Mouse (Mus musculus) MEL-GATA-1-ER (cell line): Measurements from ENCODE around the gene Tyw1.
A peak's percentile ranks its signal among the peaks of the same experiment; 100 is the strongest.

Source experiments
- DNase-seq: peaks from one replicate; pipeline ENCODE4 v3.0.0-alpha.2; 2012; ENCODE audit warnings: low read depth; ENCODE audit errors: extremely low read depth

Gene Tyw1

DNA sequence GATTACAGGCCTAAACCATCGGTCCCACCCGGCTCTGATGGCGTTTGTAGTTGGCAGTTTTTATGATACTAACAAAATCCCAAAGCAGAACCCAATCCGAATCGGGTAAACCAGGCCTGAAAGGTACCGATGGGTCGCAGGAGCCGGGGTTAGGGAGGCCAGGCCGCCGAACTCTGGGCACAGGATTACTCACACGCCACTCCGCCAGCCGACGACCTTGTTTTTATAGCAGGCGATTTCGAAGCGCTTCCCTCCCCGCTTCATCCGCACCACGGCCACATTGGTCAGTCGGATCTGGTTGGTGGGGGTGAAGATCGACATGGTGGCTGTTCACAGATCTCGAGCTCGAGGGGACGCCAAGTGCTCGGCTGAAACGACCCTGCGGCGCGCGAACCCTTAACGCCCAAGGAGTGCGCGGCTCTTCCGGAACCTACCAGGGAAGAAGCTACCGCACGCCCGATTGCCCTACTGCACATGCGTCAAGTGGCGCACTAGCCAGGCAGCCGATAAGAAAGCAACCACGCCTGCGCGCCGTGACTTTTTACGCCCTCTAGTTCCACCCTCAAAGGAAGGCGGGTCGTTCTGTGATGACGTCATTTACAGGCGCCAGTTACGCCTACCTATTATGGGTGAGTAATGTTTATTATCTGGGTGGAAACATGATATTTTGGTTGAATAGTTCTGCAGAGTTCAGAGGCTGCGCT lies at the start of gene Tyw1, which contains the start of gene Sbds:
TSS of gene Tyw1 (plus strand) at position 603 of the 704 bp plus-strand sequence.
TSS of gene Sbds (minus strand) at position 514 of the 704 bp plus-strand sequence.
- peak; percentile 97 for DNase-seq

DNA sequence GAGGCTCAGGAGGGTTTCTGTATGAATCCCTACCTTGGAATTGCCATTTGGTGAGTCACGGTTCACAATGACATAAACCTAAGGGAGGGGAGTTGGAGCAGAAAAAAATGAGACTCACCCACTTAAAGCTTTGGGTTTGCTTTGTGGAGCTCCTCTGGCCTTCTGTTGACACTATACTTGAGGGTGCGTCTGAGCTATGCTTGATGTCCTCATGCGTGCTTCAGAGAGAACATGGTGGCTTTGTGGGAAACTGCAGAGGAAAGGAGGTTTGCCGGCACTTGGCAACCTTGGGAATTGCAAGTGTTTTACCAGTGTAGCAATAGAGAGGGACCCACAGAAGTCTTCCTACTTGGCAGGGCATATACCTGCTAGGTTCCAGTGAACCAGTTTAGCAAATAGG lies 48.1 kb upstream of the Tyw1 start:
- DNase-seq: no peak

DNA sequence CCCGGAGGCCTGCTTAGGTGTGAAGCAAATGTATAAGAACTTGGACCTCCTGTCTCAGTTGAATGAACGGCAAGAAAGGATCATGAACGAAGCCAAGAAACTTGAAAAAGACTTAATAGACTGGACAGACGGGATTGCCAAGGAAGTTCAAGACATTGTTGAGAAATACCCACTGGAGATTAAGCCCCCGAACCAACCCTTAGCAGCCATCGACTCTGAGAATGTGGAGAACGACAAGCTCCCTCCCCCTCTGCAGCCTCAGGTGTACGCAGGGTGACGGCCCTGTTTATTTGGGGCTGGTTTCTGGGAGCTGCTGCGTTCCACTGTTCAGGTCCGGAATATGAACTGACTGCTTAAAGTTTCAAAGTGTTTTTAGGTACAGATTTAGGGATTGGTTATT lies 42.5 kb upstream of the Tyw1 start:
- no peak for DNase-seq

GRCm38 (mm10) chr5:130216781-130217180 lies 38.6 kb upstream of the Tyw1 start, which contains the start of gene Tmem248:
Gene Tmem248, plus strand, starts transcription at chr5:130217081.
- no peak for DNase-seq

- no peak for DNase-seq
Observed at GRCm38 (mm10) chr5:130217406-130217805, 38.0 kb upstream of the Tyw1 start.

GRCm38 (mm10) chr5:130218336-130218735 lies 37.1 kb upstream of the Tyw1 start:
- DNase-seq: no peak

DNA sequence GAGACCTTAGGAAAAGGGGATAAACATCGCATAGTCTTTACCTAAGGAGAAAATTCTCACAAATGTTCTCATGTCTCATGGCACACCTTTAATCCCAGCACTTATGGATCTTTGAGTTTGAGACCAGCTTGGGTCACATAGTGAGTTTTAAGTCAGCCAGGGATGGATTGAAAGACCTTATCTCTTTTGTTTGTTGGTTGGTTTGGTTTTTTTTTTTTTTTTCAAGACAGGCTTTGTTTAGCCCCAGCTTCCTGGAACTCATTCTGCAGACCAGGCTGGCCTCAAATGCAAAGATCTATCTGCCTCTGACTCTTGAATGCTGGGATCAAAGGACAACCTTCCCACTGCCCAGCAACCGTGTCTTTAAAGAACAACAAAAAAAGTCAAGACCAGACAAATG lies 34.1 kb upstream of the Tyw1 start:
- no peak for DNase-seq

DNA sequence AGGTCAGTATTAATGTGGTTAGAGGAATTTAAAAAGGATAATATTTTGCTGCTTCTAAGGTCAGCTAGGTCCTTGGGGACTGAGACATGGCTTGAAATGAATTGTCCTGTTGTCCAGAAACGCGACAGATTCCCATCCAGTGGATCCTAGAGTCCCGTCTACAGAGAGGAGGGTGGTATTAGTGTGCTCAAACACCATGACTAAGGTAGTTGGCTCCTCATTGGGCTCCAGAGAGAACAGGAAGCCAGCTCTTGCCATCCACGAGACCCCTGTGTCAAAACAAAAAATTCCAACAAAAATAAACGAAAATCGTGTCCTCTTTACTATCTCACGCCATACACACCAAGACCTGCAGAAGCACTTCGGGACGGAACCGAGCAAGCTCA lies 33.7 kb upstream of the Tyw1 start:
- DNase-seq: peak; percentile 33

GRCm38 (mm10) chr5:130222146-130223004 lies 33.0 kb upstream of the Tyw1 start:
- DNase-seq: peak; percentile 72

GRCm38 (mm10) chr5:130226790-130227189 lies 28.6 kb upstream of the Tyw1 start:
- DNase-seq: no peak

GRCm38 (mm10) chr5:130228120-130228519 lies 27.3 kb upstream of the Tyw1 start:
- DNase-seq: no peak

- DNase-seq: no peak
Observed at GRCm38 (mm10) chr5:130236302-130236701, 19.1 kb upstream of the Tyw1 start.

DNA sequence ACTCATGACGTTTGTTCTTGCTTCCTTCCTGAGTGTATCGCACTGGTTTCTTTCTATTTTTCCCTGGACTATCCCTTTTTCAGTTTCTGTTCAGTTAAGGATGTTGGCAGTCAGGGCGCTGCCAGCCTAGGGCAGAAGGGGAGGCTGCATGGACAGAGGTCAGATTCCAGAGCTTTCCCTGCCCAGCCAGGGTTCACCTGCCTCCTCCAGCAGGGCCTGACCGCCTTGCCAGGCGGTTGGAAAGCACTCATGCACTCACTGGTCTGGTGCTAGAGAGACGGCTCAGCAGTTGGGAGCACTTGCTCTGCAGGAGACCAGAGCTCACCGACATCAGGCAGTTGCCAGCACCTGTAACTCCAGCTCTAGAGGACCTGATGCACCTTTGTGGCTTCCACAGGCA lies 16.2 kb upstream of the Tyw1 start:
- no peak for DNase-seq

DNA sequence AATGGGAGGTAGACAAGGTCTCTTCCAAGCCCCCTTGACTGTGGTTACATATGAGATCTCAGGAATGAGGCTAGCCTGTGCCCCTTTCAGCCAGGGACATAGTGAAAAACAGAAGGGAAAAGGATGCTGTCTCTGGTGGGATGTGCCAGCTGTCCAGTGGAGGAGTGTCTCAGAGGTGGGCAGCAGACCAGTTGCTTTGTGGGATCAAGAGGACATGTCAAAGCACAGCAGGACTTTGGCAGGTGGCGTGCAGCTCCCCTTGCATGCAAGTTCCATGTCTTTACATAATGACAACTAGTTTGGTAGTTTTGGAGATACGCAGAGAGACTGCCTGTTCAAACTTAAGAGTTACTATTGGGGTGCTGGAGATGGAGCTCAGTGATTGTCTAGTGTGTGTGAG lies 15.6 kb upstream of the Tyw1 start:
- DNase-seq: no peak

DNA sequence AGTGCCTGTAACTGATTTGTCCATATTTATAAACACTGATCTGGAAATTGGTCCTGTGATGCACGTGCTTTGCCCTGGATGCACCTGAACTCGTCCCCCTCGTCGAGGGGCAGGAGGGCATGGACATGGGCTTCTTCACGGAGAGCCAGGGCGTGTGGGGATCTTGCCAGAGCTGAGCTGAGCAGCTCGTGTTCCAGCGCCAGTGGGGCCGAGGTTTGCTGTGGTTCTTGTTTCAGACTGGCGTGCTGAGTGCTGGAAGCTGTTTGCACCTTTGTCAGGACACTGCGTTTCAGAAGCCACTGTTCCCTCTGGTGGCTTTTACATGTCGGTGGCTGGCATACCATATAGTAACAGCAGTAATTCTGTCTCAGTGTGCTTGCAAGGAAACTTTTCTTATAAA lies 14.0 kb upstream of the Tyw1 start:
- no peak for DNase-seq

- DNase-seq: no peak
Observed at GRCm38 (mm10) chr5:130247823-130248222, 7.6 kb upstream of the Tyw1 start.

DNA sequence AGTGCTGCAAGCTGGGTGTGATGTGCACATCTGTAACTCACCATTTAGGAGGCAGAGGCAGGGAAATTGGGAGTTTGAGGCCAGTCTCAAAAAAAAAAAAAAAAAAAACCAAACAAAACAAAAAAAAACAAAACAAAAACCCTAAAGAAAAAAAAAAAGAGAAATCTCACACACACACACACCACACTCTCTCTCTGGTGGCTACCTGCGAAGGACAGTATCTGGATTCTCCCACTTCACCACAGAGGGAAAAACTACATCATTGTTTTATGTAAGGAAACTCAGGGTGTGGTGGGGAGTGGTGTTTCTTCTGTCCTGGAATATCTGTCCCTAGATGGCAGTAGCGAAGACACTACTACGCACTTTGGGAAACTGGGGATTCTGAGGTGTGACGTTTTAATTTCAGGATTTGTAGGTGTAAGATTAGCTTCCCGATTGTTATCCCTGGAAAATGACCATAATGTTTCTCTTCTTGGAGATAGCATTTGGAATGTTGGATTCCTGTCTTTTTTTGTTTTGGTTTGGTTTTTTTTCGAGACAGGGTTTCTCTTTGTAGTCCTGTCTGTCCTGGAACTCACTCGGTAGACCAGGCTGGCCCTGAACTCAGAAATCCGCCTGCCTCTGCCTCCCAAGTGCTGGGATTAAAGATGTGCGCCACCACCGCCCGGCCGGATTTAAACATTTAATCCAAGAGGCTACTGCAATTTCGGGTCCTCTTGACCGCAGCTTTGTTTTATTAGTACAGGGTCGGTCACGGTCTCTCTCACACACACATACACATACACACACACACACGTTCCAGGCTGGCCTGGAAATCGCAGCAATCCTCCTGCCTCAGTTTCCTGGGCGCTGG lies 1.0 kb upstream of the Tyw1 start:
- peak; percentile 26 for DNase-seq

DNA sequence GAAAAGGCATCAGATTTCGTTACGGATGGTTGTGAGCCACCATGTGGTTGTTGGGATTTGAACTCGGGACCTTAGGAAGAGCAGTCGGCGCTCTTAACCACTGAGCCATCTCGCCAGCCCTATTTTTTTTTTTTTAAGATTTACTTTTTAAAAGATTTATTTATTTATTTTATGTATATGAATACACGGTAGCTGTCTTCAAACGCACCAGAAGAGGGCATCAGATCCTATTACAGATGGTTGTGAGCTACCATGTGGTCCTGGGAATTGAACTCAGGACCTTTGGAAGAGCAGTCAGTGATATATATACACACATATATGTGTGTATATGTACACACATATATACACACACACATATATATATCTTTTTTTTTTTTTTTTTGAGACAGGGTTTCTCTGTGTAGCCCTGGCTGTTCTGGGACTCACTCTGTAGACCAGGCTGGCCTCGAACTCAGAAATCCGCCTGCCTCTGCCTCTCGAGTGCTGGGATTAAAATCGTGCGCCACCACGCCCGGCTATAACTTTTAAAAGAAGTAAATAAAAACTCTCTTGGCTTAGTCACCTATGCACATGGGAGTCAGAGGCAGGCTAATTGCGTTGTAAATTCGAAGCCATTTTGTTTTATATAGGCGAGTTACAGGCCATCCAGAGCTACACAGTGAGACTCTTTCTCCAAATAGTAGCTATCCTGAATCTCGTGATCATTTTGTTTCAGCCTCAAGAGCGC lies 543 bp downstream of the Tyw1 start:
- peak; percentile 31 for DNase-seq

GRCm38 (mm10) chr5:130256678-130257271 lies 1.4 kb downstream of the Tyw1 start:
- peak; percentile 98 for DNase-seq

GRCm38 (mm10) chr5:130257303-130257702 lies 1.9 kb downstream of the Tyw1 start:
- peak; percentile 26 for DNase-seq

- DNase-seq: no peak
Observed at GRCm38 (mm10) chr5:130263454-130263853, 8.0 kb downstream of the Tyw1 start.
